ENCODE assay signal across 8 mouse cellular contexts in the genomic region with DNA sequence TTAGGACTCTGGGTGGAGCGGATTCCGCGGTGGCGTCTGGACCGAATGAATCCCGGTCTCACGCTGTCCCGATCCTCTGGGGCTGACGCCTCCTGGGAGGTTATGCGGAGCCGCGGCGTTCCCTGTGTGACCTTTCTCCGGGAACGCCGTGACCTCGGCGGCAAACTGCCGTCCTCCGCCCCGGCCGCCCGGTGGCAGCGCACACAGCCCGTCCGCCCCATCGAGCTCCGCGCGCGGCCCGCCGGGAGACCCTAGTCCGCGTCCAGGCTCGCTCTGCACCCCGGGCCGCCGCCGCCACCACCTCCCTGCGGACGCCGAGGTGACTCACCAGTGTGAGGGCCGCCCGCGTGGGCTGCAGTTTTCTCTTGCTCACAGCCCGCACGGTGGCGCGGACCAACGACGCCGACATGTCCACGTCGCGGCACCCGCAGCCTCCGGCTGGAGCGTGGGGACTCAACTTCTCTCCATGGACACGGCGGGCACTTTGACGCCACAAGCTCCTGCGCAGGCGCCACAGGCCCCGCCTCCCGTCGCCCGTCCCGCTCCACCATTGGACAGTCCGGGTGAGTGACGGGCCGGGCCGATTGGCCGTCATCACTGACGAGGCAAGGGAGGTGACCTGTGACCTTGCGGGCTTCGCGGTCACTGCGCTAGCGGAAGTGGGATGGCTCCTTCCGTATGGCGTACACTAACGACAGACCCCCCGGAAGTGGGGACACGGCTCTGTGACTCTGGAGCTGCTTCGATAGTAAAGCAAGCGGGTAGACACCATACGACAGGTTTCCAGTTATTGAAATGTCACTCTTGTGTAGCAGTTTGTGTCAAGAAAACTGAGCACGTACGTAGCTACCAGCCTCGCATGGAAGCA. TPM values are rescaled to one million over a fixed set of nuclear protein-coding genes. Genes with fewer than 3 reads are reported as not detected.
DNase-seq lines count a peak whose midpoint lies in the region; ATAC-seq lines count a peak whose summit lies in the region.

A gene (minus strand): TSS at position 515 of the 868 bp plus-strand sequence.

- peak within 1 kb of the TSS; percentile 71 for H3K4me2 ChIP-seq in hindbrain, embryonic 15.5 days

- H3K9me3 ChIP-seq in hindbrain, embryonic 15.5 days = no peaks in the 10 kb centered on the region

- H3K4me3 ChIP-seq in hindbrain, embryonic 15.5 days = peak within 1 kb of the TSS; percentile 89

- ATAC-seq in hindbrain, embryonic 15.5 days (ENCODE audit: low FRiP score, low read depth) = peak; percentile 97

- under 1% methylated on average over 91 of the region's 91 CpGs for WGBS in hindbrain, embryonic 15.5 days

- H3K9ac ChIP-seq in hindbrain, embryonic 15.5 days = peak within 1 kb of the TSS; percentile 76

- H3K36me3 ChIP-seq in hindbrain, embryonic 15.5 days = peaks cover 10% of the 10 kb centered on the region

- DNase-seq in R1 (ENCODE audit: low read depth, low spot score) = peak; percentile 98
- peak; percentile 99 to 100 for DNase-seq in cerebellum, postnatal 25 days
- DNase-seq in frontal cortex, postnatal 36 days (ENCODE audit: low spot score in 2 of 2) = peak; percentile 99 to 100
- peak; percentile 98 for DNase-seq in left cerebral cortex, adult 11 months (ENCODE audit: low spot score)
- DNase-seq in lung, postnatal 4 days = peak; percentile 99 to 100
- peak; percentile 96 for DNase-seq in retina, postnatal 7 days (ENCODE audit: low read depth, low spot score)
- peak; percentile 99 for DNase-seq in urinary bladder, adult 2 months (ENCODE audit: low spot score)

- H3K27me3 ChIP-seq in hindbrain, embryonic 15.5 days = no peaks in the 10 kb centered on the region

- peaks cover 47% of the 10 kb centered on the region for H3K4me1 ChIP-seq in hindbrain, embryonic 15.5 days (replicated peaks)

- peak within 1 kb of the TSS; percentile 98 for H3K27ac ChIP-seq in hindbrain, embryonic 15.5 days (replicated peaks)

RNA-seq across cellular contexts. Expression of the gene that starts here (rescaled TPM):
- polyA plus RNA-seq in hindbrain, embryonic 15.5 days (2015; fragmentation: Nextera tagmentation; extraction: Ambion mirVana) = 160 and 163 TPM in 2 replicates
- 95.2 and 104 TPM in 2 replicates for polyA plus RNA-seq in urinary bladder, adult 2 months (2012; rRNA removed)

Comparison
In these comparisons a context has a peak if more than half of its experiments do, and no peak if none do; other contexts are left out.
1. Peak in every context shown above with its lines: DNase-seq, ATAC-seq, H3K4me3 ChIP-seq and H3K27ac ChIP-seq.